In genomic region chr8:9494225-9494598, GRCm38 (mm10) we compare ENCODE assay signal across 28 mouse cellular contexts.
DNase-seq lines count a peak whose midpoint lies in the region; ATAC-seq and TF ChIP-seq lines count a peak whose summit lies in the region.
"Had no signal": no experiment of that assay in that cellular context is flagged by ENCODE, and none has a peak within 500 bp of the region (broad histone marks: within the 10 kb centered on the region; RNA-seq: fewer than 3 reads in every experiment).

No protein-coding gene starts in this region.

- H3K27me3 ChIP-seq in hindbrain, embryonic 14.5 days (ENCODE audit: control insufficient read depth, insufficient read depth, low read length): no peaks in the 10 kb centered on the region
- no peaks in the 10 kb centered on the region for H3K27me3 ChIP-seq in hindbrain, embryonic 16.5 days (replicated peaks; ENCODE audit: control insufficient read depth, insufficient read depth, low read length)
- H3K27me3 ChIP-seq in midbrain, embryonic 12.5 days: no peaks in the 10 kb centered on the region
- H3K27me3 ChIP-seq in midbrain, postnatal 0 days (ENCODE audit: insufficient read depth, low read length): no peaks in the 10 kb centered on the region
- no peaks in the 10 kb centered on the region for H3K27me3 ChIP-seq in hindbrain, postnatal 0 days (ENCODE audit: insufficient read depth, low read length)
- H3K27me3 ChIP-seq in midbrain, embryonic 16.5 days (ENCODE audit: control insufficient read depth, insufficient read depth, low read depth, low read length): no peaks in the 10 kb centered on the region
- H3K27me3 ChIP-seq: embryonic facial prominence, embryonic 13.5 days; heart, embryonic 13.5 days; intestine, embryonic 15.5 days; limb, embryonic 15.5 days; liver, embryonic 13.5 days had no signal

- no peaks in the 10 kb centered on the region for H3K36me3 ChIP-seq in hindbrain, embryonic 14.5 days (replicated peaks; ENCODE audit: control insufficient read depth, insufficient read depth)
- no peaks in the 10 kb centered on the region for H3K36me3 ChIP-seq in hindbrain, embryonic 16.5 days (ENCODE audit: control insufficient read depth, insufficient read depth, low read length)
- H3K36me3 ChIP-seq in midbrain, embryonic 12.5 days: no peaks in the 10 kb centered on the region
- H3K36me3 ChIP-seq in midbrain, postnatal 0 days (ENCODE audit: insufficient read depth, low read length): no peaks in the 10 kb centered on the region
- H3K36me3 ChIP-seq in hindbrain, postnatal 0 days (ENCODE audit: insufficient read depth, low read length): no peaks in the 10 kb centered on the region
- H3K36me3 ChIP-seq in midbrain, embryonic 16.5 days (ENCODE audit: control insufficient read depth, insufficient read depth, low read length): no peaks in the 10 kb centered on the region
- H3K36me3 ChIP-seq: embryonic facial prominence, embryonic 13.5 days; heart, embryonic 13.5 days; intestine, embryonic 15.5 days; limb, embryonic 10.5 days; limb, embryonic 15.5 days; liver, embryonic 13.5 days had no signal

- peak overlapping the region; percentile 77 for H3K27ac ChIP-seq in hindbrain, embryonic 14.5 days
- H3K27ac ChIP-seq in hindbrain, embryonic 16.5 days (ENCODE audit: low read depth, low read length): no peak overlapping the region
- H3K27ac ChIP-seq in midbrain, embryonic 12.5 days (replicated peaks): peak overlapping the region; percentile 39; the same call in 1 of the 2 replicates
- H3K27ac ChIP-seq in midbrain, postnatal 0 days (ENCODE audit: low read depth, low read length): no peak overlapping the region
- H3K27ac ChIP-seq in hindbrain, postnatal 0 days: peak overlapping the region; percentile 3; the same call in 1 of the 2 replicates
- H3K27ac ChIP-seq in midbrain, embryonic 16.5 days (ENCODE audit: low read length): peak overlapping the region; percentile 66
- H3K27ac ChIP-seq: embryonic facial prominence, embryonic 13.5 days; heart, embryonic 13.5 days; intestine, embryonic 15.5 days; limb, embryonic 10.5 days; limb, embryonic 15.5 days; liver, embryonic 13.5 days; macrophage had no signal

- 26% methylated on average over 1 of the region's 1 CpGs for WGBS in hindbrain, embryonic 14.5 days
- WGBS in hindbrain, embryonic 16.5 days: 39% methylated on average over 1 of the region's 1 CpGs
- 61% methylated on average over 1 of the region's 1 CpGs for WGBS in midbrain, embryonic 12.5 days
- WGBS in midbrain, postnatal 0 days: 55% methylated on average over 1 of the region's 1 CpGs
- WGBS in hindbrain, postnatal 0 days: 32% methylated on average over 1 of the region's 1 CpGs
- WGBS in midbrain, embryonic 16.5 days: 45% methylated on average over 1 of the region's 1 CpGs
- WGBS in lung, adult 2 months: 60% methylated on average over 1 of the region's 1 CpGs

- no peaks in the 10 kb centered on the region for H3K9me3 ChIP-seq in hindbrain, embryonic 14.5 days (ENCODE audit: control insufficient read depth, low read length)
- no peaks in the 10 kb centered on the region for H3K9me3 ChIP-seq in hindbrain, embryonic 16.5 days (ENCODE audit: control insufficient read depth, low read length)
- H3K9me3 ChIP-seq in midbrain, embryonic 12.5 days: no peaks in the 10 kb centered on the region
- H3K9me3 ChIP-seq in midbrain, postnatal 0 days (ENCODE audit: low read length): no peaks in the 10 kb centered on the region
- H3K9me3 ChIP-seq in hindbrain, postnatal 0 days (ENCODE audit: low read length): no peaks in the 10 kb centered on the region
- no peaks in the 10 kb centered on the region for H3K9me3 ChIP-seq in midbrain, embryonic 16.5 days (replicated peaks; ENCODE audit: control insufficient read depth, low read length, poor library complexity, severe bottlenecking)
- H3K9me3 ChIP-seq: embryonic facial prominence, embryonic 13.5 days; heart, embryonic 13.5 days; intestine, embryonic 15.5 days; limb, embryonic 10.5 days; limb, embryonic 15.5 days; liver, embryonic 13.5 days had no signal

- peaks cover 11% of the 10 kb centered on the region; the same call in 1 of the 2 replicates for H3K4me1 ChIP-seq in hindbrain, embryonic 14.5 days (replicated peaks; ENCODE audit: control insufficient read depth, insufficient read depth, low read length)
- H3K4me1 ChIP-seq in hindbrain, embryonic 16.5 days (ENCODE audit: control insufficient read depth, insufficient read depth, low read depth, low read length): peaks cover 6% of the 10 kb centered on the region
- H3K4me1 ChIP-seq in midbrain, embryonic 12.5 days: peaks cover 7% of the 10 kb centered on the region
- H3K4me1 ChIP-seq in midbrain, postnatal 0 days (ENCODE audit: insufficient read depth, low read length): no peaks in the 10 kb centered on the region; the same call in 1 of the 2 replicates
- no peaks in the 10 kb centered on the region for H3K4me1 ChIP-seq in hindbrain, postnatal 0 days (ENCODE audit: insufficient read depth, low read length)
- peaks cover 11% of the 10 kb centered on the region for H3K4me1 ChIP-seq in midbrain, embryonic 16.5 days (ENCODE audit: control insufficient read depth, insufficient read depth, low read length)
- H3K4me1 ChIP-seq in lung, adult 2 months (ENCODE audit: control insufficient read depth, insufficient read depth, low read length): no peaks in the 10 kb centered on the region
- H3K4me1 ChIP-seq: embryonic facial prominence, embryonic 13.5 days; heart, embryonic 13.5 days; intestine, embryonic 15.5 days; limb, embryonic 15.5 days; liver, embryonic 13.5 days had no signal

- DNase-seq in hindbrain, embryonic 14.5 days (ENCODE audit: low spot score): peak; percentile 47
- DNase-seq in midbrain, postnatal 0 days (ENCODE audit: low spot score): no peak
- DNase-seq in hindbrain, postnatal 0 days (ENCODE audit: low spot score): no peak
- no peak for DNase-seq in lung, adult 2 months
- no peak for DNase-seq in MN1 (ENCODE audit: low spot score)
- DNase-seq: adrenal gland, postnatal 25 days; cerebellum, adult 11-12 months; cerebellum, adult 9-11 months; gastrocnemius, postnatal 10 days; heart, postnatal 10 days; kidney, adult 9 months; kidney, postnatal 4 days; liver, embryonic 13.5 days; lung, adult 18-20 months; lung, postnatal 10 days; right cerebral cortex, adult 18-20 months had no signal

- no peak for TF ChIP-seq POLR2A in lung, adult 2 months (IDR thresholded peaks at IDR 0.05; ENCODE audit: borderline replicate concordance, extremely low read depth, low read depth, low read length)

- no peak overlapping the region for H3K4me3 ChIP-seq in hindbrain, embryonic 14.5 days (replicated peaks; ENCODE audit: low read length)
- H3K4me3 ChIP-seq in hindbrain, embryonic 16.5 days (ENCODE audit: low read length): no peak overlapping the region
- H3K4me3 ChIP-seq in midbrain, embryonic 12.5 days: no peak overlapping the region
- no peak overlapping the region for H3K4me3 ChIP-seq in midbrain, postnatal 0 days (ENCODE audit: low read depth, low read length)
- no peak overlapping the region for H3K4me3 ChIP-seq in hindbrain, postnatal 0 days (ENCODE audit: low read length)
- no peak overlapping the region for H3K4me3 ChIP-seq in midbrain, embryonic 16.5 days (ENCODE audit: low read depth, low read length)
- H3K4me3 ChIP-seq in lung, adult 2 months (replicated peaks; ENCODE audit: extremely low read depth, low read depth, low read length): no peak overlapping the region
- H3K4me3 ChIP-seq: embryonic facial prominence, embryonic 13.5 days; erythroblast, embryonic 14.5 days; heart, embryonic 13.5 days; intestine, embryonic 15.5 days; limb, embryonic 10.5 days; limb, embryonic 15.5 days; liver, embryonic 13.5 days; myocyte had no signal

- H3K9ac ChIP-seq in hindbrain, embryonic 14.5 days: no peak overlapping the region
- no peak overlapping the region for H3K9ac ChIP-seq in hindbrain, embryonic 16.5 days (ENCODE audit: low read depth, low read length)
- H3K9ac ChIP-seq in midbrain, embryonic 12.5 days (replicated peaks): no peak overlapping the region; the same call in 1 of the 2 replicates
- H3K9ac ChIP-seq in midbrain, postnatal 0 days (replicated peaks; ENCODE audit: low read length, poor library complexity, severe bottlenecking): no peak overlapping the region
- no peak overlapping the region for H3K9ac ChIP-seq in hindbrain, postnatal 0 days (replicated peaks; ENCODE audit: low read length)
- H3K9ac ChIP-seq in midbrain, embryonic 16.5 days (ENCODE audit: low read depth, low read length): no peak overlapping the region
- H3K9ac ChIP-seq: embryonic facial prominence, embryonic 13.5 days; heart, embryonic 13.5 days; intestine, embryonic 15.5 days; limb, embryonic 15.5 days; liver, embryonic 13.5 days had no signal

- TF ChIP-seq CTCF in midbrain, postnatal 0 days (IDR thresholded peaks at IDR 0.05): no peak
- TF ChIP-seq CTCF in hindbrain, postnatal 0 days (IDR thresholded peaks at IDR 0.05; ENCODE audit: low read depth): no peak
- TF ChIP-seq CTCF in lung, adult 2 months (IDR thresholded peaks at IDR 0.05; ENCODE audit: insufficient read depth, low read length): no peak

- no peak overlapping the region for H3K4me2 ChIP-seq in hindbrain, embryonic 14.5 days (replicated peaks)
- no peak overlapping the region for H3K4me2 ChIP-seq in hindbrain, embryonic 16.5 days (ENCODE audit: low read length)
- H3K4me2 ChIP-seq in midbrain, embryonic 12.5 days (replicated peaks): no peak overlapping the region
- no peak overlapping the region for H3K4me2 ChIP-seq in midbrain, postnatal 0 days (ENCODE audit: low read depth, low read length, poor library complexity, severe bottlenecking)
- no peak overlapping the region for H3K4me2 ChIP-seq in hindbrain, postnatal 0 days (ENCODE audit: low read depth, low read length)
- no peak overlapping the region for H3K4me2 ChIP-seq in midbrain, embryonic 16.5 days (ENCODE audit: low read length)
- H3K4me2 ChIP-seq: embryonic facial prominence, embryonic 13.5 days; heart, embryonic 13.5 days; intestine, embryonic 15.5 days; limb, embryonic 15.5 days; liver, embryonic 13.5 days had no signal

- peak; percentile 54; the same call in 1 of the 2 replicates for ATAC-seq in hindbrain, embryonic 14.5 days (ENCODE audit: low FRiP score)
- no peak; the same call in 1 of the 2 replicates for ATAC-seq in hindbrain, embryonic 16.5 days
- ATAC-seq in midbrain, embryonic 12.5 days (ENCODE audit: low FRiP score, low read depth): no peak
- ATAC-seq in midbrain, postnatal 0 days (ENCODE audit: low FRiP score): no peak
- ATAC-seq in hindbrain, postnatal 0 days: no peak
- ATAC-seq in midbrain, embryonic 16.5 days: no peak
- ATAC-seq: CD4-positive, CD25-positive, alpha-beta regulatory T cell, adult 4 months; intestine, embryonic 15.5 days had no signal

Comparison
In these comparisons a context has a peak if more than half of its experiments do, and no peak if none do; other contexts are left out.
1. H3K27ac ChIP-seq: peak in hindbrain, embryonic 14.5 days (single experiment), midbrain, embryonic 12.5 days (single experiment), hindbrain, postnatal 0 days (single experiment) and midbrain, embryonic 16.5 days (single experiment); none in hindbrain, embryonic 16.5 days (single experiment) and midbrain, postnatal 0 days (single experiment).